32 mouse cellular contexts compared by ENCODE assay signal in genomic region chr3:107533532-107533931, GRCm38 (mm10). TPM values are rescaled to one million over a fixed set of nuclear protein-coding genes. Genes with fewer than 3 reads are reported as not detected.
DNase-seq lines count a peak whose midpoint lies in the region; ATAC-seq lines count a peak whose summit lies in the region.
"Had no signal": no experiment of that assay in that cellular context is flagged by ENCODE, and none has a peak within 500 bp of the region (broad histone marks: within the 10 kb centered on the region; RNA-seq: fewer than 3 reads in every experiment).

No protein-coding gene starts in this region.

- ATAC-seq in heart, embryonic 11.5 days (replicated peaks; ENCODE audit: insufficient number of reproducible peaks, low FRiP score, low TSS enrichment), result no peak
- ATAC-seq: forebrain, embryonic 15.5 days; intestine, postnatal 0 days had no signal

- no peak overlapping the region for H3K4me3 ChIP-seq in heart, embryonic 11.5 days (ENCODE audit: low read depth, low read length)
- H3K4me3 ChIP-seq: embryonic facial prominence, embryonic 12.5 days; forebrain, embryonic 15.5 days; heart, embryonic 12.5 days; hindbrain, embryonic 13.5 days; limb, embryonic 12.5 days; liver, embryonic 15.5 days; lung, embryonic 15.5 days; midbrain, embryonic 12.5 days; neural tube, embryonic 13.5 days had no signal

- H3K27me3 ChIP-seq in heart, embryonic 11.5 days (ENCODE audit: control insufficient read depth, insufficient read depth, low read length), result peaks cover 9% of the 10 kb centered on the region
- H3K27me3 ChIP-seq: forebrain, embryonic 15.5 days had no signal

- no peaks in the 10 kb centered on the region for H3K9me3 ChIP-seq in heart, embryonic 11.5 days (replicated peaks; ENCODE audit: control insufficient read depth, low read length)
- H3K9me3 ChIP-seq: embryonic facial prominence, embryonic 12.5 days; forebrain, embryonic 15.5 days; heart, embryonic 12.5 days; hindbrain, embryonic 13.5 days; limb, embryonic 12.5 days; liver, embryonic 15.5 days; lung, embryonic 15.5 days; midbrain, embryonic 12.5 days; neural tube, embryonic 13.5 days had no signal

- intact Hi-C loops in left cerebral cortex, postnatal 4 days (cut with DNase I), result no loop called here

- H3K36me3 ChIP-seq in heart, embryonic 11.5 days (ENCODE audit: control insufficient read depth, insufficient read depth, low read length), result no peaks in the 10 kb centered on the region
- H3K36me3 ChIP-seq: embryonic facial prominence, embryonic 12.5 days; forebrain, embryonic 15.5 days; heart, embryonic 12.5 days; hindbrain, embryonic 13.5 days; limb, embryonic 12.5 days; liver, embryonic 15.5 days; lung, embryonic 15.5 days; midbrain, embryonic 12.5 days; neural tube, embryonic 13.5 days had no signal

- no peak overlapping the region for H3K9ac ChIP-seq in heart, embryonic 11.5 days (ENCODE audit: low read depth, low read length)
- H3K9ac ChIP-seq: embryonic facial prominence, embryonic 12.5 days; forebrain, embryonic 15.5 days; heart, embryonic 12.5 days; hindbrain, embryonic 13.5 days; limb, embryonic 12.5 days; liver, embryonic 15.5 days; lung, embryonic 15.5 days; midbrain, embryonic 12.5 days; neural tube, embryonic 13.5 days had no signal

- DNase-seq in left cerebral cortex, postnatal 4 days, result peak; percentile 36
- no peak for DNase-seq in left cerebral cortex, adult 18-20 months (ENCODE audit: low spot score in 2 of 2)
- DNase-seq in NIH3T3 (ENCODE audit: low read depth), result peak; percentile 23
- peak; percentile 69 for DNase-seq in cerebellum, adult 9-11 months
- DNase-seq in gastrocnemius, postnatal 10 days, result no peak
- DNase-seq: adrenal gland, postnatal 36 days; embryo, embryonic 11 days; gastrocnemius, postnatal 36 days; heart, adult 18-20 months; heart, postnatal 4 days; kidney, postnatal 14 days; layer of hippocampus, adult 9-11 months; lung, postnatal 36 days had no signal

- no peak overlapping the region for H3K4me2 ChIP-seq in heart, embryonic 11.5 days
- H3K4me2 ChIP-seq: embryonic facial prominence, embryonic 12.5 days; forebrain, embryonic 15.5 days; heart, embryonic 12.5 days; hindbrain, embryonic 13.5 days; limb, embryonic 12.5 days; liver, embryonic 15.5 days; lung, embryonic 15.5 days; midbrain, embryonic 12.5 days; neural tube, embryonic 13.5 days had no signal

- 73% methylated on average over 4 of the region's 4 CpGs for WGBS in heart, embryonic 11.5 days (ENCODE audit: insufficient replicate concordance)

- peaks cover 15% of the 10 kb centered on the region; the same call in 1 of the 2 replicates for H3K4me1 ChIP-seq in heart, embryonic 11.5 days (ENCODE audit: control insufficient read depth, insufficient read depth, low read length)
- H3K4me1 ChIP-seq: liver, embryonic 15.5 days had no signal

- no peak overlapping the region for H3K27ac ChIP-seq in heart, embryonic 11.5 days (ENCODE audit: low read depth, low read length)
- H3K27ac ChIP-seq: embryonic facial prominence, embryonic 12.5 days; forebrain, embryonic 15.5 days; hindbrain, embryonic 13.5 days; limb, embryonic 12.5 days; liver, embryonic 15.5 days; lung, embryonic 15.5 days; midbrain, embryonic 12.5 days; neural tube, embryonic 13.5 days had no signal

RNA-seq across cellular contexts. Expression of gene Slc6a17, which starts 15.7 kb away (rescaled TPM):
- total RNA-seq in left cerebral cortex, postnatal 4 days (2021), result 100 to 1,000 TPM; 152 to 153 TPM
- 100 to 1,000 TPM; 388 to 416 TPM for total RNA-seq in left cerebral cortex, adult 18-20 months (2021)
- polyA plus RNA-seq in heart, embryonic 11.5 days (2014; fragmentation: Nextera tagmentation; extraction: Ambion mirVana), result 3.3 and 4.0 TPM in 2 replicates
- total RNA-seq in gastrocnemius, postnatal 10 days (2021), result under 1 TPM; 0.94 to 0.95 TPM
- total RNA-seq: CH12.LX; liver, adult 2 months; megakaryocyte, adult 5-6 weeks had no signal

RNA-seq across cellular contexts. Expression of gene Ubl4b, which starts 21.3 kb away (rescaled TPM):
- under 1 TPM in 1 of 2 experiments, not detected in 1; 0.58 TPM for total RNA-seq in left cerebral cortex, postnatal 4 days (2021)
- not detected for total RNA-seq in left cerebral cortex, adult 18-20 months (2021)
- polyA plus RNA-seq in heart, embryonic 11.5 days (2014; fragmentation: Nextera tagmentation; extraction: Ambion mirVana), result not detected in 2 replicates
- total RNA-seq in gastrocnemius, postnatal 10 days (2021), result not detected
- total RNA-seq: adrenal gland, postnatal 36 days; CH12.LX; ES-E14; gastrocnemius, adult 18-20 months; gastrocnemius, postnatal 36 days; heart, adult 18-20 months; heart, postnatal 4 days; liver, adult 2 months; megakaryocyte, adult 5-6 weeks had no signal
- polyA plus RNA-seq: C2C12; forebrain, embryonic 15.5 days; heart, embryonic 12.5 days; heart, postnatal 0 days; hindbrain, embryonic 13.5 days; intestine, postnatal 0 days; kidney, embryonic 14.5 days; liver, adult 2 months; liver, embryonic 15.5 days; lung, embryonic 15.5 days; midbrain, embryonic 12.5 days; neural tube, embryonic 13.5 days had no signal

Comparison
In these comparisons a context has a peak if more than half of its experiments do, and no peak if none do; other contexts are left out.
1. DNase-seq: peak in left cerebral cortex, postnatal 4 days (single experiment), NIH3T3 (single experiment) and cerebellum, adult 9-11 months (single experiment); none in left cerebral cortex, adult 18-20 months (0 of 2) and gastrocnemius, postnatal 10 days (single experiment).
2. RNA of gene Slc6a17, which starts 15.7 kb away (total RNA-seq): 388 to 416 TPM in left cerebral cortex, adult 18-20 months and 152 to 153 TPM in left cerebral cortex, postnatal 4 days; 0.94 to 0.95 TPM in gastrocnemius, postnatal 10 days; every median in the first group is over 10 times any median in the second.